Mouse (Mus musculus) thymus, postnatal 4 days (tissue): ENCODE measurements around the gene Nt5m.
"Not testable (repeated sequence)": the region's sequence is repeated elsewhere in the genome, so short reads cannot be mapped to it uniquely, and the experiment has no call there.

Source experiments
- DNase-seq: peaks from one replicate; pipeline ENCODE4 v3.0.0; 2021

Gene Nt5m

DNA sequence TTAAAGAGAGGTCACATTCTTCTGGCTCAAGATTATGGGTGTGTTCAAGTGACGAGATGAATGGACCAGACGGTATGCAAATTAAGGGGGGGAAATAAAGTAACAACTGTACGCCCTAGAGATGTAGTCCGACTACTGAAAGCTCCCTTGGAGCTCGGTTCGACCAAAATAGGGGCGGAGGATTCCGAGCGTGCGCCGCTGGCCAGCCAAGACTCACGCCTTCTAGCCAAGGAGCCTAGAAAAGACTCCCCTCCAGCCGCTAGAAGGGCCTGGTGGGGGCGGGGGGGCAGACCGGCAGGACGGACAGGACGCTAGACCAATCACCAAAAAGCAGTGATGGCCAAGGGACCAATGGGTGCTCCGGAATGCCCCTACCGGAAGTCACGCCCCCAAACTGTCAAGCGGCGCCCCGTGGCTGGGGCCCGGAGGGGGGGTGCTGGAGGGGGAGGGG is at the start of gene Nt5m:
TSS of gene Nt5m (plus strand) at position 440 of the 451 bp plus-strand sequence.
- peak; percentile 95 for DNase-seq

DNA sequence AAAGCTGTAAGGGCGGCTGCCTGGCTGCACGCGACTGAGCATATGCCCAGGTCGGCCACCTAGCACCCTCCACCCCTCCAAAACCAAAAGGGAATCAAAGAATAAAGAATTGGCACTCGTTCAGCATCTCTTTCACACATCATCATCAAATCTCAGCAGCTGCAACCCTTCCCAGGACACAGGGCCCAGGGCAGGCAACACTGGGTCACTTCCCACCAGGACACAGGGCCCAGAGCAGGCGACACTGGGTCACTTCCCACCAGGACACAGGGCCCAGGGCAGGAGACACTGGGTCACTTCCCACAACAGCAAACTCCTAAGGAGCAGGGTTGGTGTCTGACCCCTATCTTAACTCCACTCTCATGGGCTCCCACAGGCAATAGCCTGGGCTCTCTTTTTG is 45.9 kb upstream of the Nt5m start:
- DNase-seq, result no peak

- no peak for DNase-seq
Observed at GRCm38 (mm10) chr11:59800412-59800811, 38.8 kb upstream of the Nt5m start.

DNA sequence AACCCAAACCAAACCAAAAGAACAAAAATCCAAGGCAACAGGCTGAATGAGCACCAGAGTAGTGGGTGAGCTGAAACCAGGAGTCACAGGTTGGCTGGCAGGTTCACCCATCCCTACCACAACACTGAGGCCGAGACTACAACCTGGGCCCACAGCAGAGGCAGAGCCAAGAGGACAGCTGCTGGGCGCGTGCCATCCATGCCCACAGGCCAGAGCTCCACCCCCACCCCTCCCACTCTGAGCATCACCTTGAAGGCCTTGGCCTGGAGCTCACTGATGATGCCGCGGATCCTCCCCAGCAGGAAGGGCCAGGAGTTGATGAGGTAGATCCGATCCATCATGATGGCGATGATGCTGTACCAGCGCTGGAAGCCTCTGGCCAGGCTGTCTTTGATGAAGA is 37.4 kb upstream of the Nt5m start:
- DNase-seq, result no peak

- DNase-seq, result no peak
Observed at GRCm38 (mm10) chr11:59803516-59803915, 35.7 kb upstream of the Nt5m start.

- DNase-seq, result no peak
Observed at GRCm38 (mm10) chr11:59804409-59805110, 34.7 kb upstream of the Nt5m start.

- no peak for DNase-seq
Observed at GRCm38 (mm10) chr11:59805256-59805655, 34.0 kb upstream of the Nt5m start.

GRCm38 (mm10) chr11:59805656-59806055 is 33.6 kb upstream of the Nt5m start:
- DNase-seq, result no peak

DNA sequence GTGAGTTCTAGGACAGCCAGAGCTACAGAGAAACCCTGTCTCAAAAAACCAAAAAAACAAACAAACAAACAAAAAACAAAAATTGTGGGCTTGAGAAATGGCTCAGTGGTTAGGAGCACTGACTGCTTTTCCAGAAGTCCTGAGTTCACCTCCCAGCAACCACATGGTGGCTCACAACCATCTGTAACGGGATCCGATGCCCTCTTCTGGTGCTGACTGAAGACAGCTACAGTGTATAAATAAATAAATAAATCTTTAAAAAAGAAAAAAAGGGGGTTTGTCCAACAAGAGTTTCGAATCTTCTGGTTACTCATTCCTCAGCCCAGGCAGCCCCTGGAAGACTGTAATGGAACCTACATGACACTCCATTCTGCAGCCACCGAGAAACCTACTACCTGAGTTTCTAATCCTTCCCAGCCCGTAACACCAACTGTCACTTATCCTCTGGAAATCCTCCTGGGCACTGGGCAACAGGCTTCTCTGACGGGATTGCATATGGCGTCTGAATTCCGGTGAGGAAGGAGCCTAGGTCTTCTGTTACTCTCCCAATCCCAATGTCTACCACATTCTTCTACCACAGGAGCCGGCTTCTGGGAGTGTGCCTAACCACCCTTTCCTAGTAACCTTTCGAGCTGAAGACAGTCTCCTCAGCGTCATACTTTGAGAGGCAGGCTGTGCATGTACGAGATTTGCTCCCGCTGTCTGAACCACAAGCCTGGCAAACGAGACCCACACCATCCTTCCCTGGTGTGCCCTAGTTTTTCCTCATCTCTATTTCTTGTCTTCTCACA is 30.9 kb upstream of the Nt5m start:
- no peak for DNase-seq

DNA sequence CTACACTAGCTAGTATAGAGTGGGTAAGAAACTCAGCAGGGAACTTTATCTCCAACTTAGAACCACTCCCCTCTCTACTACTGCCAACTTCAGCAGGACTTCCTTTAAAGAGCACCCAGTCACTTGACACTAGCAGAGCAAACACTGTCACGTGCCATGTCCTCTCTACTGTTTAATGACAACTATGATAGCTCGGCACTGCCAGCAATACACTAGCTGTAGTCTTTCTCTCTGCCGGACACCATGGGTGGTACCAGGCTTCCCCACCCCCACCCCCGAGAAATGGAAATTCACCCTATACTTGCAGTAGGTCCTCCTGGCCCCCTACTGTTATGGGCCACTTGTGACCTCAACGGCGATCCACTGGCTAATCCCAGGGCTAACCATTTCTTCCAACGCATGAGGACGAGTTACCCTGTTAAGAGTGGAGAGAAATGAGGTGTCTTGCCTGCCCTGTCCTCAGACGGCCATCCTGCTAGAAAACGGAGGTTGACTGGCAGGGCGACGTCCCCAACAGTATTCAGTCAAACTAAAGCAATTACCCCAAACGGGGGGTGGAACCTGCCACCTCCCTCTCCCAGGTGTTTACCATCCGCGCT is 30.1 kb upstream of the Nt5m start:
- DNase-seq, result no peak

DNA sequence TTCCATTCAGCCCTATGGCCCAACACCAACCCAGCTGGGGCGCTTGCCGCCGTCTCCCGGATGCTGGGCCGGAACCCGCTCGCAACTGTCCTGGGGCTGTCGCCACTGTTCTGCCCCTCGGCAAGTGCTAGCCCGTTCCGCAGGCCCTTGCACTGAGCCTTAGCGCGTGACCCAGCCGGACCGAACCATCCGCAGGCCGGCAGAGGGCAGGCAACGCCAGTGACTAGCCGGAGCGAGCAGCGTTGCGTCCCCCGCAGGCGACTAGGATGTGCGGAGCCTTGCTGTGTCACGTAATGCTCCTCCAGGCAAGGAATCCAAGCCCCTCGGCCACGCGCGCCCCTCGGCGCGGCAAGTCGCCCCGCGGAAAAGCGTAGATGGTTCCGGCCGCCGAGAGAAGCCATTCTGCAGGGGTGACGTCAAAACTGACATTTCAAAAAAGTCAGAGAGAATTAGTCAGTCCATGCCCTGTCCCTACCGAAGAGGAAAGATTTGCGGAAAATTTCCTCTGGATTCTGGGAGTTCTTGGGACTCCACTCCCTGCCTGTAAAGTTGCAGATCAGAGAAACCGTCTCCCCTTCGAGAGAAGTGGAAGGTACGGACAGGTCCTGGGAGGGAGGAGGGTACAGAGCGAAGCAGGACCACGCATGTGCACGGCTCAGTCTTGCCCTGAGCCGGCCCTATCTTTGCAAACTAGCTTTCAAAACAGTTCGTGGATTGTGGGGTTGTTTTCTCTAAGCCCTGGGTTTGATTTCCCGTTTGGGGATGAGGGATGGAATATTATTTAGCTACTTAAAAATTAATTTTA is 29.4 kb upstream of the Nt5m start, which contains the start of gene Flcn:
TSS of gene Flcn (minus strand) at position 347 of the 805 bp plus-strand sequence.
- DNase-seq, result peak; percentile 86

GRCm38 (mm10) chr11:59810480-59811158 is 28.6 kb upstream of the Nt5m start:
- no peak for DNase-seq

- no peak for DNase-seq
Observed at GRCm38 (mm10) chr11:59811211-59811610, 28.0 kb upstream of the Nt5m start.

DNA sequence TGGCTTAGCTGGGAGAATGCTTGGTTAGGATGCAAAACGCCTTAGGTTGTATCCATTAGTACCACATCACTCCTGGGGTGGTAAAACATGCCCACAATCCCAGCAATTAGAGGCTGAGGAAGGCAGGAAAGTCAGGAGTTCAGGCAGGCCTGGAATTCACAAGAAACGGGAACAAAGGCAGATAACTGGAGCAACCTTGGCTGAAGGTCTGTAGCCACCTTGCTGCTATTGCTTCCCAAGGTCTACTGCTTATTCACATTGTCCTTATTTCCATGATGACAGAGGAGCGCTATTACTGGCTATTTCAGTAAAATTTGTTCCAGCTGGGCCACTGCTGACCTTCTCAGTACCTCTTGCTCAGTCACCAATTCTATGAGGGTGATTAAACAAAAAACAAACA is 26.0 kb upstream of the Nt5m start:
- no peak for DNase-seq

GRCm38 (mm10) chr11:59814311-59814710 is 24.9 kb upstream of the Nt5m start:
- DNase-seq, result no peak

- DNase-seq, result no peak
Observed at GRCm38 (mm10) chr11:59814936-59815335, 24.3 kb upstream of the Nt5m start.

- no peak for DNase-seq
Observed at GRCm38 (mm10) chr11:59815482-59816065, 23.7 kb upstream of the Nt5m start.

- DNase-seq, result no peak
Observed at GRCm38 (mm10) chr11:59817916-59818315, 21.3 kb upstream of the Nt5m start.

- DNase-seq, result no peak
Observed at GRCm38 (mm10) chr11:59821625-59822024, 17.6 kb upstream of the Nt5m start.

- DNase-seq, result not testable (repeated sequence)
Observed at GRCm38 (mm10) chr11:59837789-59838188, 1.5 kb upstream of the Nt5m start.

DNA sequence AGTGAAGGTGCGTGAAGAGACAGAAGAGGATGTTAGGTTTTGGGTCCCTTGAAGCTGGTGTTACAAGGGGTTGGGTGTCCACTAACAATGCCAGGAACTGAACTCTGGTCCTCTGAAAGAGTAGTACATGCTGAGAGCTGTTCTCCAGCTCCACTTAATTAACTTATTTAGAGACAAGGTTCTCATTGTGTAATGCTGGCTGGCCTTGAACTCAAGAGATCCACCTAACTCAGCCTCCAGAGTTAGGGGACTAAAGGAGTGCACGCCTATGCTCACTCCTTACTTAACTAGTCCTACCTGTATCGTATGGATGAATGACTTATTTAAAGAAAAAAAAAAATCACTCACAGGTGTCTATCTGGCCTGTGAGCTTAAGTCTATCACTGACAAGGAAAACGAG is 821 bp upstream of the Nt5m start:
- DNase-seq, result no peak
